In the genomic region with DNA sequence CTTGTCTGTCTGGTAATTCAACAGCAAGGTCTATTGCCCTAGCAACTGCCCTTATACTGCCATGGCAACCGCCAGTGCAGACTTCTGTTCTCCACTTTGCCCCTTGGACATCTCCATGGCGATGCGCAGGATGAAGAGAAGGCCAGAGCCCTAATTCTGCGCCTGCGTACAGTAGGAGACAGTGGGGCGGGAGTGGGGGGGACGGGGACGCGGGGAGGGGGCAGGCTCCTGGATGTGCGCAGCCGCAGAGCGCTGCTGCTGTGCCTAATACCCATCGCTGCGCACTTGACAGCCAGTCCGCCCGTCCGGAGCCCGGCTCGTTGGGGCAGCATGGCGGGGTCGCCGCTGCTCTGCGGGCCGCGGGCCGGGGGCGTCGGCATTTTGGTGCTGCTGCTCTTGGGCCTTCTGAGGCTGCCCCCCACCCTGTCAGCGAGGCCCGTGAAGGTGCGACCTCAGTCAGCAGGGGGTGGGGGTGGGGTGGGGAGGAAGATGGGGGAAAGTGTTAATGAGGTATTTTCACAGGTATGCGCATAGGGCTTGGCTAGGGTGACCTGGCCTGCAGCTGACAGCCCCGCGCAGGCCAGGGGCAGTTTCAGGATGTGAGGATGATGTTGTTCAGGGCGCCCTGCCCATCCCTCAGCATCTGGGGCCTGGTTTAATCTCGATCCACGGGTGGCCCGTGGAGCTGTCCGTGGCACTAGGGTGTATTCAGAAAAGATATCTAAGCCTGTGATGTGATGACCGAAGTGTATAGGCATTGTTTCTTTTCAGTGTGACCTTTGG, we compare ENCODE assay signal across 8 mouse cellular contexts. TPM values are rescaled to one million over a fixed set of nuclear protein-coding genes. Genes with fewer than 3 reads are reported as not detected.
DNase-seq lines count a peak whose midpoint lies in the region; ATAC-seq and TF ChIP-seq lines count a peak whose summit lies in the region.

A gene (plus strand): TSS at position 222 of the 783 bp plus-strand sequence.

- peak; percentile 73 for TF ChIP-seq POLR2A in cerebellum, adult 2 months (IDR thresholded peaks at IDR 0.05; ENCODE audit: borderline replicate concordance, insufficient read depth, low read length)

- DNase-seq in heart, postnatal 10 days, result no peak
- peak; percentile 72 to 74 for DNase-seq in cerebellum, adult 2 months
- peak; percentile 43 to 46 for DNase-seq in left cerebral cortex, adult 18-20 months (ENCODE audit: low spot score in 2 of 2)
- DNase-seq in thymus, postnatal 0 days (ENCODE audit: low spot score), result no peak
- DNase-seq in thymus, postnatal 36 days, result no peak

- peaks cover 65% of the 10 kb centered on the region for H3K27me3 ChIP-seq in heart, embryonic 15.5 days
- H3K27me3 ChIP-seq in cerebellum, adult 2 months (ENCODE audit: control insufficient read depth, insufficient read depth, low read length), result no peaks in the 10 kb centered on the region
- no peaks in the 10 kb centered on the region for H3K27me3 ChIP-seq in neural tube, embryonic 15.5 days (replicated peaks)

- H3K36me3 ChIP-seq in heart, embryonic 15.5 days, result no peaks in the 10 kb centered on the region
- H3K36me3 ChIP-seq in neural tube, embryonic 15.5 days, result no peaks in the 10 kb centered on the region

- H3K9ac ChIP-seq in heart, embryonic 15.5 days, result no peak within 1 kb of the TSS
- H3K9ac ChIP-seq in neural tube, embryonic 15.5 days (replicated peaks), result peak within 1 kb of the TSS; percentile 58

- H3K4me1 ChIP-seq in heart, embryonic 15.5 days (replicated peaks), result peaks cover 7% of the 10 kb centered on the region; the same call in 1 of the 2 replicates
- peaks cover 3% of the 10 kb centered on the region for H3K4me1 ChIP-seq in cerebellum, adult 2 months (ENCODE audit: control insufficient read depth, insufficient read depth, low read length)
- peaks cover 11% of the 10 kb centered on the region for H3K4me1 ChIP-seq in neural tube, embryonic 15.5 days

- TF ChIP-seq CTCF in cerebellum, adult 2 months (IDR thresholded peaks at IDR 0.05; ENCODE audit: borderline replicate concordance, insufficient read depth, low read depth, low read length), result no peak

- peak within 1 kb of the TSS; percentile 41 for H3K4me2 ChIP-seq in heart, embryonic 15.5 days
- peak within 1 kb of the TSS; percentile 65 for H3K4me2 ChIP-seq in neural tube, embryonic 15.5 days

- intact Hi-C loops in heart, postnatal 10 days (cut with DNase I), result loop anchor here (10.0 kb wide), 1 partner anchor 195 kb away; no protein-coding TSS in a partner anchor

- 16% methylated on average over 40 of the region's 40 CpGs for WGBS in heart, embryonic 15.5 days
- 9% methylated on average over 23 of the region's 40 CpGs for WGBS in cerebellum, adult 2 months
- WGBS in neural tube, embryonic 15.5 days, result 17% methylated on average over 39 of the region's 40 CpGs

- H3K9me3 ChIP-seq in heart, embryonic 15.5 days (replicated peaks), result no peaks in the 10 kb centered on the region
- no peaks in the 10 kb centered on the region for H3K9me3 ChIP-seq in neural tube, embryonic 15.5 days (replicated peaks)

- 0 out of 2 replicates have a peak within 1 kb of the TSS, but pooled peaks have one; percentile 13 for H3K4me3 ChIP-seq in heart, embryonic 15.5 days
- H3K4me3 ChIP-seq in cerebellum, adult 2 months (replicated peaks; ENCODE audit: insufficient read depth, low read depth, low read length), result peak within 1 kb of the TSS; percentile 86
- peak within 1 kb of the TSS; percentile 51 for H3K4me3 ChIP-seq in neural tube, embryonic 15.5 days (replicated peaks)

- no peak; the same call in 1 of the 2 replicates for ATAC-seq in heart, embryonic 15.5 days (replicated peaks; ENCODE audit: insufficient number of reproducible peaks, insufficient read depth, low FRiP score, low read depth)
- peak; percentile 79 for ATAC-seq in frontal cortex, adult (ENCODE audit: low TSS enrichment)
- ATAC-seq in neural tube, embryonic 15.5 days (ENCODE audit: low FRiP score), result peak; percentile 91

- no peak within 1 kb of the TSS for H3K27ac ChIP-seq in heart, embryonic 15.5 days
- peak within 1 kb of the TSS; percentile 86 for H3K27ac ChIP-seq in cerebellum, adult 2 months (ENCODE audit: insufficient read depth, low read length)
- peak within 1 kb of the TSS; percentile 79 for H3K27ac ChIP-seq in neural tube, embryonic 15.5 days (replicated peaks)

RNA-seq across cellular contexts. Expression of the gene that starts here (rescaled TPM):
- polyA plus RNA-seq in heart, embryonic 15.5 days (2015; fragmentation: Nextera tagmentation; extraction: Ambion mirVana), result 0.39 and 3.3 TPM in 2 replicates
- not detected for total RNA-seq in heart, postnatal 10 days (2021)
- 395 and 461 TPM in 2 replicates for polyA plus RNA-seq in cerebellum, adult 2 months (2012; rRNA removed)
- total RNA-seq in left cerebral cortex, adult 18-20 months (2021), result 100 to 1,000 TPM; 480 to 519 TPM
- polyA plus RNA-seq in neural tube, embryonic 15.5 days (2015; fragmentation: Nextera tagmentation; extraction: Ambion mirVana), result 292 and 368 TPM in 2 replicates
- polyA plus RNA-seq in thymus, postnatal 0 days (2015; fragmentation: Nextera tagmentation; extraction: Ambion mirVana), result 0.18 and 0.21 TPM in 2 replicates

Comparison
In these comparisons a context has a peak if more than half of its experiments do, and no peak if none do; other contexts are left out.
1. RNA of the gene that starts here (total RNA-seq): 480 to 519 TPM in left cerebral cortex, adult 18-20 months; not detected in heart, postnatal 10 days; every median in the first group is over 100 times any median in the second.
2. RNA of the gene that starts here (polyA plus RNA-seq): 395 to 461 TPM in cerebellum, adult 2 months and 292 to 368 TPM in neural tube, embryonic 15.5 days; 0.39 to 3.3 TPM in heart, embryonic 15.5 days and 0.18 to 0.21 TPM in thymus, postnatal 0 days; every median in the first group is over 10 times any median in the second.
3. H3K4me3 ChIP-seq: peak in every context shown above with its lines; median percentile 86 in cerebellum, adult 2 months; 51 in neural tube, embryonic 15.5 days; 13 in heart, embryonic 15.5 days.
4. DNase-seq: peak in cerebellum, adult 2 months (2 of 2) and left cerebral cortex, adult 18-20 months (2 of 2); none in heart, postnatal 10 days (0 of 2), thymus, postnatal 0 days (single experiment) and thymus, postnatal 36 days (0 of 2).